Mouse (Mus musculus) liver, embryonic 16.5 days (tissue): ENCODE measurements around the gene Aco2. TPM values are rescaled to one million over a fixed set of nuclear protein-coding genes. Genes with fewer than 3 reads are reported as not detected.
"Not testable (repeated sequence)": the region's sequence is repeated elsewhere in the genome, so short reads cannot be mapped to it uniquely, and the experiment has no call there.

Experiments
- ATAC-seq: fragments of 200-750 bp; cut with Nextera tagmentation; 2 replicates; pipeline ENCODE4 v1.8.0; 2017; ENCODE audit warnings: low read depth, mild to moderate bottlenecking, moderate number of reproducible peaks, moderate library complexity
- H3K27ac ChIP-seq: fragments of 300-500 bp; sonication (generic); 2 replicates; pipeline ENCODE4 v1.5.1; 2014; ENCODE audit warnings: mild to moderate bottlenecking, low read length
- H3K27me3 ChIP-seq: fragments of 300-500 bp; sonication (generic); 2 replicates; pipeline ENCODE4 v1.6.1; 2014; ENCODE audit warnings: low read depth, low read length, mixed read lengths; ENCODE audit not compliant: control insufficient read depth, insufficient read depth
- H3K36me3 ChIP-seq: fragments of 300-500 bp; sonication (generic); 2 replicates; pipeline ENCODE4 v1.6.1; 2014; ENCODE audit warnings: mild to moderate bottlenecking; ENCODE audit not compliant: control insufficient read depth, insufficient read depth
- H3K4me1 ChIP-seq: fragments of 300-500 bp; sonication (generic); 2 replicates; pipeline ENCODE4 v1.6.1; 2014; ENCODE audit warnings: low read depth, low read length, mixed read lengths; ENCODE audit not compliant: control insufficient read depth
- H3K4me2 ChIP-seq: fragments of 300-500 bp; sonication (generic); 2 replicates; pipeline ENCODE4 v1.6.1; 2014; ENCODE audit warnings: low read depth, low read length, mixed read lengths
- H3K4me3 ChIP-seq: fragments of 300-500 bp; sonication (generic); 2 replicates; pipeline ENCODE4 v1.5.1; 2014; ENCODE audit warnings: low read depth, mild to moderate bottlenecking, low read length
- H3K9ac ChIP-seq: fragments of 300-500 bp; sonication (generic); 2 replicates; pipeline ENCODE4 v1.6.1; 2014; ENCODE audit warnings: low read depth, low read length
- H3K9me3 ChIP-seq: fragments of 300-500 bp; sonication (generic); replicated peaks from 2 replicates; pipeline ENCODE4 v1.6.1; 2016; ENCODE audit warnings: low read length; ENCODE audit not compliant: control insufficient read depth
- WGBS: fragments of 180-500 bp; shearing (Covaris S2); extraction: QIAGEN DNeasy Blood & Tissue Kit; methylation state at CpG from one replicate; pipeline ENCODE4 v1.1.7; 2014; ENCODE audit not compliant: insufficient replicate concordance; 5-methylcytosine and 5-hydroxymethylcytosine counted together
- polyA plus RNA-seq: library from polyadenylated mRNA; unstranded; fragments of >200 nt; fragmentation: Nextera tagmentation; extraction: Ambion mirVana; gene quantifications from 2 replicates; pipeline ENCODE4 v1.2.1, GENCODE M21; 2015

The Aco2 gene
- polyA plus RNA-seq, 1 experiment from 2014 or later: 114 TPM

- H3K4me3 ChIP-seq: no peak overlapping the region
- H3K27ac ChIP-seq: no peak overlapping the region
- no peak overlapping the region for H3K9ac ChIP-seq
- ATAC-seq: no peak; the same call in 1 of the 2 replicates
- 22% methylated on average over 2 of the region's 2 CpGs for WGBS
- H3K9me3 ChIP-seq: no peaks in the 10 kb centered on the region
- no peaks in the 10 kb centered on the region for H3K4me1 ChIP-seq
- no peak overlapping the region for H3K4me2 ChIP-seq
- H3K36me3 ChIP-seq: peaks cover 42% of the 10 kb centered on the region
- H3K27me3 ChIP-seq: no peaks in the 10 kb centered on the region
Observed at GRCm38 (mm10) chr15:81904939-81905338, 32.8 kb downstream of the Aco2 start.

- peaks cover 41% of the 10 kb centered on the region for H3K36me3 ChIP-seq
Observed at GRCm38 (mm10) chr15:81907953-81908352, 35.8 kb downstream of the Aco2 start.

DNA sequence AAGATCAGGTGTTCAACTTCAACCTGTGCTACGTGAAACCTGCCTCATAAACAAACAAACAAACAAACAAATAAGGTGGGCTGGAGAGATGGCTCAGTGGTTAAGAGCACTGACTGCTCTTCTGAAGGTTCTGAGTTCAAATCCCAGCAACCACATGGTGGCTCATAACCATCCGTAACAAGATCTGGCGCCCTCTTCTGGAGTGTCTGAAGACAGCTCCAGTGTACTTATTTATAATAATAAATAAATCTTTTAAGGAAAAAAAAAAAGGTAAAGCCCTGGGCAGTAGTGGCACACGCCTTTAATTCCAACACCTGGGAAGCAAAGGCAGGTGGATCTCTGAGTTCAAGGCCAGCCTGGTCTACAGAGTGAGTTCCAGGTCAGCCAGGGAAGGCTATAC, 36.7 kb downstream of the Aco2 start:
- not testable (repeated sequence) for H3K4me1 ChIP-seq, H3K9ac ChIP-seq, H3K4me2 ChIP-seq, H3K27me3 ChIP-seq, ATAC-seq, H3K9me3 ChIP-seq, H3K27ac ChIP-seq, H3K4me3 ChIP-seq
- WGBS: 73% methylated on average over 4 of the region's 4 CpGs
- H3K36me3 ChIP-seq: peaks cover 44% of the 10 kb centered on the region

More at GRCm38 (mm10) chr15:81907953-81908352, 35.8 kb downstream of the Aco2 start:
- H3K27ac ChIP-seq: no peak overlapping the region
- 81% methylated on average over 8 of the region's 8 CpGs for WGBS
- H3K4me1 ChIP-seq: no peaks in the 10 kb centered on the region
- ATAC-seq: no peak
- no peak overlapping the region for H3K4me2 ChIP-seq
- H3K9ac ChIP-seq: no peak overlapping the region
- no peaks in the 10 kb centered on the region for H3K9me3 ChIP-seq
- H3K4me3 ChIP-seq: no peak overlapping the region
- no peaks in the 10 kb centered on the region for H3K27me3 ChIP-seq

GRCm38 (mm10) chr15:81912498-81912897, 40.4 kb downstream of the Aco2 start:
- Histone ChIP-seq H3K9ac (no peak overlapping the region), H3K27me3 (no peaks in the 10 kb centered on the region), H3K4me2 (no peak overlapping the region), H3K27ac (no peak overlapping the region), H3K4me1 (peaks cover 19% of the 10 kb centered on the region), H3K9me3 (no peaks in the 10 kb centered on the region), H3K36me3 (peaks cover 52% of the 10 kb centered on the region), H3K4me3 (no peak overlapping the region)
- ATAC-seq: no peak
- WGBS: 73% methylated on average over 2 of the region's 2 CpGs

DNA sequence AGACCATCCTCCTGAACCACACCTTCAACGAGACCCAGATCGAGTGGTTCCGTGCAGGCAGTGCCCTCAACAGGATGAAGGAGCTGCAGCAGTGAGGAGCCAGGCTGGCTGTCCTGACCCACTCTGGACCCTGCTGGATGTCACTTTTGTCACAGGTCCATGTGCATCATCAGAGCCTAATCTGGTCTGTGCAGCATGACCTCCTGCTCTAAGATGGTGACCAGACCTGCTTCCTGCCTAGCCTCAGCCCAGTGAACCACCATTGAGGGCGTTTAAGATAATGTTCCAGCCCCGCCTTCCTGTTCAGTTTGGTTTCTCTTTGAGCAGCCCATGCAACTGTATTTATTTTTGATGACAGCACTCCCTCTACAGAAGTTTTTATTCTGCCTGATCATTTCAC, 42.6 kb downstream of the Aco2 start:
- no peak overlapping the region for H3K27ac ChIP-seq
- peak; percentile 25; the same call in 1 of the 2 replicates for ATAC-seq

GRCm38 (mm10) chr15:81915663-81916062, 43.6 kb downstream of the Aco2 start:
- Histone ChIP-seq H3K4me3 (no peak overlapping the region), H3K4me1 (peaks cover 19% of the 10 kb centered on the region), H3K36me3 (peaks cover 36% of the 10 kb centered on the region), H3K9ac (no peak overlapping the region), H3K9me3 (no peaks in the 10 kb centered on the region), H3K27ac (no peak overlapping the region), H3K4me2 (no peak overlapping the region), H3K27me3 (no peaks in the 10 kb centered on the region)
- 76% methylated on average over 5 of the region's 5 CpGs for WGBS
- ATAC-seq: no peak

More for the DNA sequence above, 42.6 kb downstream of the Aco2 start:
- Histone ChIP-seq H3K4me1 (peaks cover 19% of the 10 kb centered on the region), H3K9ac (no peak overlapping the region), H3K27me3 (no peaks in the 10 kb centered on the region), H3K4me2 (no peak overlapping the region), H3K4me3 (no peak overlapping the region), H3K9me3 (no peaks in the 10 kb centered on the region), H3K36me3 (peaks cover 38% of the 10 kb centered on the region)
- 41% methylated on average over 5 of the region's 5 CpGs for WGBS

DNA sequence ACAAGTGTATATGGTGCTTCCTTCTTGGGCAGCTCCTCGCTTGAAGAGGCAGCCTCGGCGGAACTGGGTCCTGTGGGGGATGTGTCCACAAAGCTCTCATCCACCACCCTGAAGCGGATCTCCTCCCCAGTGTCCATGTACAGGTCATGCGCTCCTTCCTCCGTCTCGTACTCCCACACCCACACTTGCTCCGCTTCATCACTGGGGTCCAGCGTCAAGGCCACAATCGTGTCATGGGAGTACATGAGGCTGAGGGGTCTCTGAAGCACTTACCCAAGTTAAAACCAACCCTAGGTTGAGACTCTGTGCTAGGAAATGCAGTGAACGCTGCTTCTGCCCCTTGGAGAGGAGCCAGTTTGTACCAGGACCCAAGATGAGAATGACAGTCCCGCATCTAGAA, 45.1 kb downstream of the Aco2 start:
- WGBS: 84% methylated on average over 12 of the region's 12 CpGs
- H3K4me3 ChIP-seq: no peak overlapping the region
- no peaks in the 10 kb centered on the region for H3K9me3 ChIP-seq
- H3K27me3 ChIP-seq: no peaks in the 10 kb centered on the region
- H3K36me3 ChIP-seq: peaks cover 29% of the 10 kb centered on the region
- peaks cover 19% of the 10 kb centered on the region for H3K4me1 ChIP-seq
- ATAC-seq: no peak
- no peak overlapping the region for H3K27ac ChIP-seq
- H3K9ac ChIP-seq: no peak overlapping the region
- H3K4me2 ChIP-seq: no peak overlapping the region

- H3K36me3 ChIP-seq: peaks cover 27% of the 10 kb centered on the region
- no peak overlapping the region for H3K4me3 ChIP-seq
- no peak overlapping the region for H3K4me2 ChIP-seq
- H3K27me3 ChIP-seq: no peaks in the 10 kb centered on the region
- H3K9me3 ChIP-seq: no peaks in the 10 kb centered on the region
- 51% methylated on average over 6 of the region's 6 CpGs for WGBS
- no peak overlapping the region for H3K27ac ChIP-seq
- H3K9ac ChIP-seq: no peak overlapping the region
- H3K4me1 ChIP-seq: peaks cover 19% of the 10 kb centered on the region
- ATAC-seq: peak; percentile 35; the same call in 1 of the 2 replicates
Observed at GRCm38 (mm10) chr15:81917621-81918463, 45.7 kb downstream of the Aco2 start.

DNA sequence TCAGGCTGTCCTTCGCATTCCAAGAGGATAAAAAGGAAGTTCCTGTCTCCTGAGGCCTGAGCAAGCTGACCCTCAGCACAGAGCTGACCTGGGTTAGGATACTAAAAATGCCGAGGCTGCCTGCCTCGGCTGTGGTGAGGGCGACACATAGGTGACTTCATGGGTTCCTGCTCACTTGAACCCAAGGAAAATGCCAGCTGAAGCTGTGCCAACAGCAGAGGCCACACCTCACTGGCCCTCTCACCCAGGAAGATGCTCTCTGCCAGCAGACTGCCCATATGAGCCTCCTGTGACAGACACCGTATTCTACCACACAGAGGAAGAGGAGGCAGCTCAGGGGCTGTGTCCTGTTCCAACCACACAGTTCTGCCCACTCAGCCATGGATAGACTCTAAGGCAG, 47.0 kb downstream of the Aco2 start:
- Histone ChIP-seq H3K9me3 (no peaks in the 10 kb centered on the region), H3K4me1 (peaks cover 17% of the 10 kb centered on the region), H3K4me2 (no peak overlapping the region), H3K27ac (no peak overlapping the region), H3K27me3 (no peaks in the 10 kb centered on the region), H3K9ac (no peak overlapping the region), H3K36me3 (peaks cover 16% of the 10 kb centered on the region), H3K4me3 (no peak overlapping the region)
- WGBS: 66% methylated on average over 5 of the region's 5 CpGs
- ATAC-seq: no peak
